Mouse (Mus musculus) monocyte, adult 59 days (primary cell): ENCODE measurements around the gene Tmem9. TPM values are rescaled to one million over a fixed set of nuclear protein-coding genes. Genes with fewer than 3 reads are reported as not detected.

ENCODE experiments used
- total RNA-seq, 2 experiments: library from RNA; stranded (reverse); gene quantifications; one replicate each; pipeline ENCODE4 v1.2.4; 2023

Gene Tmem9
- 1 to 10 TPM; 1.7 to 1.9 TPM for total RNA-seq

GRCm38 (mm10) chr1:136007211-136008158 lies at the start of gene Tmem9:
TSS of gene Tmem9 (plus strand) at chr1:136008150.

GRCm38 (mm10) chr1:136006292-136006748 lies 1.6 kb upstream of the Tmem9 start, which contains the start of gene Igfn1:
TSS of gene Igfn1 (minus strand) at chr1:136006342.

GRCm38 (mm10) chr1:136050312-136051012 lies 42.5 kb downstream of the Tmem9 start, which contains the start of gene Ascl5:
TSS of gene Ascl5 (plus strand) at chr1:136050804.

GRCm38 (mm10) chr1:136052547-136052946 lies 44.6 kb downstream of the Tmem9 start, which contains the start of gene Cacna1s:
TSS of gene Cacna1s (plus strand) at chr1:136052750.

Other genes starting within 250 kb of the Tmem9 start
- gene Phlda3, start 242.0 kb upstream of the Tmem9 start, total RNA-seq: 1 to 10 TPM; 1.3 to 2.4 TPM
- not detected for gene Tnni1, start 228.7 kb upstream of the Tmem9 start, total RNA-seq
- 1 to 10 TPM in 1 of 2 experiments, under 1 TPM in 1; 0.55 to 1.4 TPM for gene Lad1, start 189.6 kb upstream of the Tmem9 start, total RNA-seq
- under 1 TPM in 1 of 2 experiments, not detected in 1; 0.16 TPM for gene Tnnt2, start 171.8 kb upstream of the Tmem9 start, total RNA-seq
- gene Pkp1, start 88.9 kb upstream of the Tmem9 start, total RNA-seq: not detected
- not detected for gene Igfn1, start 1.8 kb upstream of the Tmem9 start, total RNA-seq
- not detected for gene Ascl5, start 42.7 kb downstream of the Tmem9 start, total RNA-seq
- gene Cacna1s, start 44.6 kb downstream of the Tmem9 start, total RNA-seq: 1 to 10 TPM in 1 of 2 experiments, under 1 TPM in 1; 0.34 to 1.3 TPM
- 100 to 1,000 TPM in 1 of 2 experiments, 10 to 100 TPM in 1; 86.5 to 111 TPM for gene Kif21b, start 123.2 kb downstream of the Tmem9 start, total RNA-seq
- not detected for gene Mroh3, start 204.7 kb downstream of the Tmem9 start, total RNA-seq
- not detected for gene Inava, start 226.1 kb downstream of the Tmem9 start, total RNA-seq